Mouse (Mus musculus) embryonic facial prominence, embryonic 11.5 days (tissue): ENCODE results near the gene Gnpnat1. TPM values are rescaled to one million over a fixed set of nuclear protein-coding genes. Genes with fewer than 3 reads are reported as not detected.
"Not testable (repeated sequence)": the region's sequence is repeated elsewhere in the genome, so short reads cannot be mapped to it uniquely, and the experiment has no call there.

Experiments used
- ATAC-seq: fragments of 200-750 bp; cut with Nextera tagmentation; replicated peaks from 2 replicates; pipeline ENCODE4 v1.8.0; 2017; ENCODE audit warnings: low read depth; ENCODE audit not compliant: insufficient number of reproducible peaks, low FRiP score, low TSS enrichment
- DNase-seq: peaks from one replicate; pipeline ENCODE4 v3.0.0-alpha.2; 2015; ENCODE audit warnings: low spot score
- H3K27ac ChIP-seq: fragments of 300-500 bp; sonication (generic); replicated peaks from 2 replicates; pipeline ENCODE4 v1.5.1; 2014; ENCODE audit warnings: mild to moderate bottlenecking, low read depth, low read length, control low read depth
- H3K27me3 ChIP-seq: fragments of 300-500 bp; sonication (generic); 2 replicates; pipeline ENCODE4 v1.6.1; 2014; ENCODE audit warnings: mild to moderate bottlenecking, low read length, moderate library complexity, mixed read lengths; ENCODE audit not compliant: control insufficient read depth, insufficient read depth
- H3K36me3 ChIP-seq: fragments of 300-500 bp; sonication (generic); replicated peaks from 2 replicates; pipeline ENCODE4 v1.6.1; 2014; ENCODE audit warnings: low read depth, mild to moderate bottlenecking, low read length, moderate library complexity, mixed read lengths; ENCODE audit not compliant: control insufficient read depth, insufficient read depth
- H3K4me1 ChIP-seq: fragments of 300-500 bp; sonication (generic); 2 replicates; pipeline ENCODE4 v1.6.1; 2014; ENCODE audit warnings: low read length, mixed read lengths; ENCODE audit not compliant: control insufficient read depth, insufficient read depth
- H3K4me2 ChIP-seq: fragments of 300-500 bp; sonication (generic); 2 replicates; pipeline ENCODE4 v1.6.1; 2014; ENCODE audit warnings: low read depth, mild to moderate bottlenecking, control low read depth, low read length, moderate library complexity
- H3K4me3 ChIP-seq: fragments of 300-500 bp; sonication (generic); 2 replicates; pipeline ENCODE4 v1.5.1; 2014; ENCODE audit warnings: low read depth, low read length, control low read depth
- H3K9ac ChIP-seq: fragments of 300-500 bp; sonication (generic); replicated peaks from 2 replicates; pipeline ENCODE4 v1.6.1; 2014; ENCODE audit warnings: mild to moderate bottlenecking, control low read depth, low read length
- H3K9me3 ChIP-seq: fragments of 300-500 bp; sonication (generic); replicated peaks from 2 replicates; pipeline ENCODE4 v1.6.1; 2016; ENCODE audit warnings: mild to moderate bottlenecking, low read length, inconsistent platforms, mixed read lengths; ENCODE audit not compliant: control insufficient read depth
- WGBS: fragments of 180-500 bp; shearing (Covaris S2); extraction: QIAGEN DNeasy Blood & Tissue Kit; methylation state at CpG from one replicate; pipeline ENCODE4 v1.1.7; 2014; 5-methylcytosine and 5-hydroxymethylcytosine counted together
- polyA plus RNA-seq: library from polyadenylated mRNA; unstranded; fragments of >200 nt; fragmentation: Nextera tagmentation; extraction: Ambion mirVana; gene quantifications from 2 replicates; pipeline ENCODE4 v1.2.1, GENCODE M21; 2014

Gnpnat1 gene
- polyA plus RNA-seq = 50.8 and 56.2 TPM in 2 replicates

GRCm38 (mm10) chr14:45404813-45405212, at the start of gene Gnpnat1:
TSS of gene Gnpnat1 (minus strand) at chr14:45404913.
- H3K9me3 ChIP-seq, H3K9ac ChIP-seq, H3K27me3 ChIP-seq: not testable (repeated sequence)

GRCm38 (mm10) chr14:45453538-45454233, 49.0 kb upstream of the Gnpnat1 start:
- Histone ChIP-seq H3K36me3 (no peaks in the 10 kb centered on the region), H3K4me2 (no peak overlapping the region), H3K9me3 (no peaks in the 10 kb centered on the region), H3K27me3 (no peaks in the 10 kb centered on the region), H3K27ac (no peak overlapping the region), H3K4me1 (peaks cover 5% of the 10 kb centered on the region), H3K4me3 (no peak overlapping the region), H3K9ac (no peak overlapping the region)
- DNase-seq = no peak
- 53% methylated on average over 5 of the region's 5 CpGs for WGBS
- ATAC-seq = no peak

More at GRCm38 (mm10) chr14:45404813-45405212, at the start of gene Gnpnat1:
- not testable (repeated sequence) for H3K4me3 ChIP-seq, H3K36me3 ChIP-seq, H3K4me2 ChIP-seq, H3K4me1 ChIP-seq, H3K27ac ChIP-seq, DNase-seq, ATAC-seq
- WGBS = 87% methylated on average over 1 of the region's 3 CpGs

- H3K27ac ChIP-seq = no peak overlapping the region
- no peak overlapping the region for H3K4me2 ChIP-seq
- no peak overlapping the region for H3K4me3 ChIP-seq
- no peaks in the 10 kb centered on the region for H3K27me3 ChIP-seq
- no peak for ATAC-seq
- 19% methylated on average over 11 of the region's 11 CpGs for WGBS
- no peaks in the 10 kb centered on the region for H3K36me3 ChIP-seq
- H3K9me3 ChIP-seq = no peaks in the 10 kb centered on the region
- H3K9ac ChIP-seq = no peak overlapping the region
- DNase-seq = no peak
- peaks cover 5% of the 10 kb centered on the region for H3K4me1 ChIP-seq
Observed at GRCm38 (mm10) chr14:45452861-45453512, 48.3 kb upstream of the Gnpnat1 start.

- no peaks in the 10 kb centered on the region for H3K36me3 ChIP-seq
- no peak overlapping the region for H3K4me2 ChIP-seq
- no peak for DNase-seq
- H3K9ac ChIP-seq = no peak overlapping the region
- H3K9me3 ChIP-seq = no peaks in the 10 kb centered on the region
- WGBS = 30% methylated on average over 4 of the region's 4 CpGs
- H3K27ac ChIP-seq = no peak overlapping the region
- no peak overlapping the region for H3K4me3 ChIP-seq
- H3K4me1 ChIP-seq = peaks cover 5% of the 10 kb centered on the region
- no peaks in the 10 kb centered on the region for H3K27me3 ChIP-seq
- no peak for ATAC-seq
Observed at GRCm38 (mm10) chr14:45452148-45452547, 47.4 kb upstream of the Gnpnat1 start.

GRCm38 (mm10) chr14:45451090-45451489, 46.4 kb upstream of the Gnpnat1 start:
- DNase-seq = no peak
- 17% methylated on average over 2 of the region's 2 CpGs for WGBS

GRCm38 (mm10) chr14:45446777-45447176, 42.1 kb upstream of the Gnpnat1 start:
- H3K9me3 ChIP-seq = no peaks in the 10 kb centered on the region
- DNase-seq (no peak), ATAC-seq (no peak)
- no peak overlapping the region for H3K4me3 ChIP-seq
- H3K4me1 ChIP-seq = no peaks in the 10 kb centered on the region
- WGBS = 75% methylated on average over 3 of the region's 3 CpGs
- H3K27ac ChIP-seq = no peak overlapping the region
- no peak overlapping the region for H3K4me2 ChIP-seq
- no peak overlapping the region for H3K9ac ChIP-seq
- H3K36me3 ChIP-seq = no peaks in the 10 kb centered on the region
- H3K27me3 ChIP-seq = no peaks in the 10 kb centered on the region

More at GRCm38 (mm10) chr14:45451090-45451489, 46.4 kb upstream of the Gnpnat1 start:
- Histone ChIP-seq H3K9me3 (no peaks in the 10 kb centered on the region), H3K4me3 (no peak overlapping the region), H3K4me1 (peaks cover 5% of the 10 kb centered on the region; the same call in 1 of the 2 replicates), H3K9ac (no peak overlapping the region), H3K4me2 (no peak overlapping the region), H3K36me3 (no peaks in the 10 kb centered on the region), H3K27me3 (no peaks in the 10 kb centered on the region), H3K27ac (no peak overlapping the region)
- ATAC-seq = 0 out of 2 replicates have a peak, but pooled peaks have one; percentile 29

- 43% methylated on average over 12 of the region's 12 CpGs for WGBS
- ATAC-seq (no peak), DNase-seq (no peak)
- H3K4me1 ChIP-seq = no peaks in the 10 kb centered on the region
- H3K9me3 ChIP-seq = no peaks in the 10 kb centered on the region
- H3K27me3 ChIP-seq = no peaks in the 10 kb centered on the region
- no peak overlapping the region for H3K4me3 ChIP-seq
- no peak overlapping the region for H3K4me2 ChIP-seq
- no peaks in the 10 kb centered on the region for H3K36me3 ChIP-seq
- no peak overlapping the region for H3K9ac ChIP-seq
- H3K27ac ChIP-seq = no peak overlapping the region
Observed at GRCm38 (mm10) chr14:45445445-45445844, 40.7 kb upstream of the Gnpnat1 start.

- Histone ChIP-seq H3K4me2 (no peak overlapping the region), H3K9ac (no peak overlapping the region), H3K4me3 (no peak overlapping the region), H3K36me3 (no peaks in the 10 kb centered on the region), H3K9me3 (no peaks in the 10 kb centered on the region), H3K4me1 (no peaks in the 10 kb centered on the region), H3K27ac (no peak overlapping the region), H3K27me3 (no peaks in the 10 kb centered on the region)
- ATAC-seq (no peak), DNase-seq (no peak)
- WGBS = 47% methylated on average over 7 of the region's 7 CpGs
Observed at GRCm38 (mm10) chr14:45444870-45445269, 40.2 kb upstream of the Gnpnat1 start.
